Comparison of ENCODE assay signal across 11 mouse cellular contexts in the genomic region with DNA sequence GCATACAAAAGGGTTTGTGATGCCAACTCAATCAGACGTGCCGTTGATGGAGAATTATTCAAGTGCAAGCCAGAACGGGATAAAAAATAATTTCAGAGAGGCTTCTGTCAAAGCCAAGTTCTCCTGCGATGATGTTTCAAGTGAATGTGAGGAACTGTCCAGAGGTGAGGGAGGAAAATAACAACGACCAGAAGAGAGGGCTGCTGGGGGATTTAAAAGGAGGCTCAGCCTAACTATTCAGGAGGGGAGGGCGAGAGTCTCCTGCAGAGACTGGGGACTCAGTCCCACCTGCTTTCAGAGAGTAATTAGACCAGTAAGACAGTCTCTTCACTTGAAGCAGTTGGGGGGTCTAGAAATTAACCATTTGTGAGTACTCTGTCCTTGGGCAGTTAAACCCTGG.
DNase-seq lines count a peak whose midpoint lies in the region; ATAC-seq lines count a peak whose summit lies in the region.
"Had no signal": no experiment of that assay in that cellular context is flagged by ENCODE, and none has a peak within 500 bp of the region (broad histone marks: within the 10 kb centered on the region; RNA-seq: fewer than 3 reads in every experiment).

No protein-coding gene starts in this region.

- H3K9me3 ChIP-seq in limb, embryonic 12.5 days = peaks cover 6% of the 10 kb centered on the region; the same call in 1 of the 2 replicates
- H3K9me3 ChIP-seq in limb, embryonic 10.5 days (replicated peaks) = no peaks in the 10 kb centered on the region
- H3K9me3 ChIP-seq in hindbrain, embryonic 10.5 days = peaks cover 5% of the 10 kb centered on the region; the same call in 1 of the 2 replicates
- H3K9me3 ChIP-seq in midbrain, embryonic 13.5 days = no peaks in the 10 kb centered on the region
- H3K9me3 ChIP-seq: heart, embryonic 10.5 days had no signal

- ATAC-seq in limb, embryonic 12.5 days (ENCODE audit: insufficient number of reproducible peaks, insufficient read depth, low FRiP score, low TSS enrichment, low read depth) = no peak
- peak; percentile 82 for ATAC-seq in midbrain, embryonic 13.5 days
- ATAC-seq: intestine, postnatal 0 days had no signal

- no peak for DNase-seq in limb, embryonic 10.5 days (ENCODE audit: low spot score)
- DNase-seq in hindbrain, embryonic 10.5 days (ENCODE audit: low spot score) = no peak
- DNase-seq in kidney, postnatal 36 days = no peak
- no peak for DNase-seq in embryo, embryonic 10.5 days (ENCODE audit: low spot score)
- no peak for DNase-seq in heart, postnatal 4 days

- H3K27me3 ChIP-seq in limb, embryonic 12.5 days = no peaks in the 10 kb centered on the region
- H3K27me3 ChIP-seq in limb, embryonic 10.5 days (ENCODE audit: low read depth, poor library complexity, severe bottlenecking) = no peaks in the 10 kb centered on the region
- no peaks in the 10 kb centered on the region for H3K27me3 ChIP-seq in hindbrain, embryonic 10.5 days (ENCODE audit: insufficient read depth, poor library complexity, severe bottlenecking)
- H3K27me3 ChIP-seq in midbrain, embryonic 13.5 days = no peaks in the 10 kb centered on the region

- H3K9ac ChIP-seq in limb, embryonic 12.5 days (replicated peaks) = no peak overlapping the region
- no peak overlapping the region for H3K9ac ChIP-seq in midbrain, embryonic 13.5 days (replicated peaks)

- no peak overlapping the region for H3K4me3 ChIP-seq in limb, embryonic 12.5 days (replicated peaks)
- no peak overlapping the region for H3K4me3 ChIP-seq in limb, embryonic 10.5 days
- H3K4me3 ChIP-seq in hindbrain, embryonic 10.5 days = no peak overlapping the region
- H3K4me3 ChIP-seq in midbrain, embryonic 13.5 days (replicated peaks) = no peak overlapping the region
- H3K4me3 ChIP-seq: heart, embryonic 10.5 days had no signal

- no peak overlapping the region for H3K27ac ChIP-seq in limb, embryonic 12.5 days
- no peak overlapping the region for H3K27ac ChIP-seq in limb, embryonic 10.5 days
- 0 out of 2 replicates have a peak overlapping the region, but pooled peaks have one; percentile 30 for H3K27ac ChIP-seq in hindbrain, embryonic 10.5 days
- peak overlapping the region; percentile 85 for H3K27ac ChIP-seq in midbrain, embryonic 13.5 days
- H3K27ac ChIP-seq: heart, embryonic 10.5 days; macrophage had no signal

- WGBS in limb, embryonic 12.5 days = 40% methylated on average over 6 of the region's 6 CpGs
- WGBS in limb, embryonic 10.5 days = 39% methylated on average over 6 of the region's 6 CpGs
- 45% methylated on average over 6 of the region's 6 CpGs for WGBS in hindbrain, embryonic 10.5 days
- 20% methylated on average over 6 of the region's 6 CpGs for WGBS in midbrain, embryonic 13.5 days

- no peaks in the 10 kb centered on the region for H3K36me3 ChIP-seq in limb, embryonic 12.5 days
- H3K36me3 ChIP-seq in limb, embryonic 10.5 days = no peaks in the 10 kb centered on the region
- no peaks in the 10 kb centered on the region for H3K36me3 ChIP-seq in hindbrain, embryonic 10.5 days
- no peaks in the 10 kb centered on the region for H3K36me3 ChIP-seq in midbrain, embryonic 13.5 days
- H3K36me3 ChIP-seq: heart, embryonic 10.5 days had no signal

- peaks cover 8% of the 10 kb centered on the region for H3K4me1 ChIP-seq in limb, embryonic 12.5 days (replicated peaks)
- peaks cover 11% of the 10 kb centered on the region for H3K4me1 ChIP-seq in limb, embryonic 10.5 days
- peaks cover 18% of the 10 kb centered on the region for H3K4me1 ChIP-seq in hindbrain, embryonic 10.5 days (replicated peaks)
- peaks cover 30% of the 10 kb centered on the region for H3K4me1 ChIP-seq in midbrain, embryonic 13.5 days (replicated peaks)

- H3K4me2 ChIP-seq in limb, embryonic 12.5 days = 0 out of 2 replicates have a peak overlapping the region, but pooled peaks have one; percentile 10
- peak overlapping the region; percentile 29 for H3K4me2 ChIP-seq in midbrain, embryonic 13.5 days (replicated peaks)
- H3K4me2 ChIP-seq: liver, embryonic 11.5 days had no signal

Comparison
In these comparisons a context has a peak if more than half of its experiments do, and no peak if none do; other contexts are left out.
1. H3K27ac ChIP-seq: peak in hindbrain, embryonic 10.5 days (single experiment) and midbrain, embryonic 13.5 days (single experiment); none in limb, embryonic 12.5 days (single experiment) and limb, embryonic 10.5 days (single experiment).